Mouse (Mus musculus): ENCODE measurements around the gene Cfap97d1. TPM values are rescaled to one million over a fixed set of nuclear protein-coding genes. Genes with fewer than 3 reads are reported as not detected.

Gene Cfap97d1
- total RNA-seq, 2 experiments from 2014 or later = not detected

DNA sequence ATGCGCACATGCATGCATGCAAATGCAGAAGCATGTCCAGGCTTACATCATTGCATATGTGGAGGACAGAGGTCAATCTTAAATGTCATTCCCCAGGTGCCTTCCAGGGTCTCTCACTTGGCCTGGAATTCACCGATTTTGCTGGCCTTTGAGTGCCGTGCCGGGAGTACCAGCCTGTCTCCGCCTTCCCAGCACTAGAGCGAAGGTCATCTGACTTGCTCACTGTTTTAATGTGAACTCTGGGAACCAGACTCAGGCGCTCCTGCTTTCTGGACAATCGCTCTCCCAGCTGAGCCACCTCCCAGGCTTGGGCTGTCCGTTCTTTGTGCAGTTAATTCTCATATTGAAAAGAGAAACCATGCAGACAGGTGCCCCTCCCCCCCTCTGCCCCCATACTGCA is 22.2 kb downstream of the Cfap97d1 start:
- ATAC-seq (replicated peaks; ENCODE audit: low FRiP score, poor library complexity, severe bottlenecking) = no peak

DNA sequence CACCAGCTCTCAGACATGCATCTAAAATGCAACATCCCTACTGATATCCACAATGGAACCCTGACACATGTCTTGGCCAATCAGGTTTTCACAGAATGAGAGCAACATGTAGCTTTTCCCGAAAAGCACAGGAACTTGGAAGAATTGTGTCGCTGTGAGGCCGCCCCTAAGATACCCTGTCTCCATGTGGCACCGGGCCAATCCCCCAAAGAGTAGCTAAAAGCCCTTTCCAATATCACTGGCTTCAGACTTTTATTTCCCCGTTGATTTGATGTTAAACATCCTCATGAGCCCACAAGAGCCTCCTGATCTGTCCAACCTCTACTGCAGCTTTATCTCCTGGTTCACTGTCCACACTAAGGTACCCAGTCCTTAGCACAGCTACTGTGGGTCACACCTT is 22.6 kb downstream of the Cfap97d1 start:
- ATAC-seq (replicated peaks; ENCODE audit: low FRiP score, poor library complexity, severe bottlenecking) = no peak

DNA sequence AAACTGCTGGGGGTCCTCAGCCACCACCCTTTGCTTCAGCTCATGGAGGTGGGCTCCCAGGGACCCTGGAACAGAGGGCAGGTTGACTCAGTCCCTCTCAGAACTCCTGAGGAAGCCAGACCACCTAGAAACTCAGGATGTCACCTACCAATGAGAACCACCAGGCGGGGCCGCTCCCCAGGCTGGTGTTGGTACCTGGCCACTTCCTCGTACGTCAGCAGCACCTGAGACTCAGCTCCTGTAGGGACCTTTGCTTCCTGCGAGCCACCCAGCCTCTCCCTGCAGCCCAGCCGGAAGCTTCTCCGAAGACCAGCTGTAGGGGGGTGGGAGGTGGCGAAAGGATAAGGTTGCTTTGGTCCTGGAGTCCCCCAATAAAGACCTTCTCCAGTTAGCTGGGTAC is 24.3 kb downstream of the Cfap97d1 start:
- ATAC-seq (replicated peaks; ENCODE audit: low FRiP score, poor library complexity, severe bottlenecking) = no peak

DNA sequence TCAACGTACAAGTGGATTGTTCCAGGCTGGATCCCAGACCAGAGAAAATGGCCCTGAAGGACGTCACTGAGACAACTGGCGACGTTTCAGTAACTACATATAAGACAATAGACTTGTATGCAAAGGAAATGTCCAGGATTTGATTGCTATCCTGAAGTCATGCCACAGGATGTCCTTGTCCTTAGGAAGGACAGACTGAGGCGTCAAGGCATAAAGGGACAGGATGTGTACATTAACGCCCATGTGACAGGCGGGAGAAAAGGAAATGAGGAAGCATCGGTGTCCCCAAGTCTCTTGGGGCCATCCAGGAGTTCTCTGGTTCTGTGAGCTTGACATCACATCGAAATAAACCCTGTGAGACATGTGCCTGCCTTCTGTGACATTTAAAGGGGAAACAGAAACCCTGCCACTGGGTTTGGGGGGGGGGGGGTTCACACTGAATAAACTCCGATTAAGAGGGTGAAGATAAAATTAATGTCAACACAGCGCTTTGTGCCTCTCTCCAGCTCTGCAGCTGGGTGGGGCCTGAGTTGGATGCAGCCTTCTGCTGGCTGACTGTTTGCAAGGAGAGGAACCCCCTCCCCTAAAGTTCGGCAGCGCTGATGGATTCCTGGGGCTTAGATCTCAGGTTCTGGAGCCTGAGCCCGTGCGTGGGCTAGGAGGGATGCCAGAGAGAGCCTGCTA is 25.0 kb downstream of the Cfap97d1 start:
- ATAC-seq (replicated peaks; ENCODE audit: low FRiP score, poor library complexity, severe bottlenecking) = no peak

DNA sequence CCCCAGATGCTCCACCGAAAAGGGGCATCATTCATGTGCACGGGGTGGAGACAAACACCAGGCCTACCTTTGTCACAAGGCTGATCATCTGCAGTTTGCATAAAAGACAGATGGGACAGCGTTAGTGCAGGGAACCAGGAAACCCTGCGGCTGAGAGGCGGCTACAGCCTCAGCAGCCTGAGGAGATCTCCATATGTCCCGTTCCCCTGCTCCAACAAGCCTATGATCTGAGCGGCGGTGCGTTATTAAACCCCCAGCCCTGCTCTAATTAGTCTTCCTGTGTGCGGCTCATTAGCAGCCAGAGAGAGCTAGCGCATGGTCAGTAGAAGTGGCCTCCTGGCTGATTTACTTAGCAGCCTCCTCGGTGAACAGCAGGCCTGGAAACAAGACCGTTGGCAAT is 26.1 kb downstream of the Cfap97d1 start:
- ATAC-seq (replicated peaks; ENCODE audit: low FRiP score, poor library complexity, severe bottlenecking) = no peak

DNA sequence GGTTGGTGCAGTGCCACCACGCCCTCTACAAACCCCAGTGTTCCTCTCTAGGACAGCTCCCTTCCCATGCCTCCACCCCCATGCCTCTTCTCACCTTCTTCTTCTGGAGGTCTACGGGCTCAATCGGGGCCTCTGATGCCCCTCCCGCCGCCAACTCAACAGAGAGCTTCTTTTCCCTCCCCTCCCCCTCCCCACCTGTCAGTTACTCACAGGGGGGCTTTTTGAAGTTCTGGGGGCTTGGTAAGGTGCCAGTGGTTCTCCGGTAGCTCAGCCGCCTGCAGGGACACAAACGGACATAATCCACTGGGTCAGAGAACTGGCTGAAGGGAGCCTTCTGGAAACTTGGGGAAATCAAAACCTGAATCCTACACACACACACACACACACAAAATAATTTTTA is 27.4 kb downstream of the Cfap97d1 start:
- ATAC-seq (replicated peaks; ENCODE audit: low FRiP score, poor library complexity, severe bottlenecking) = no peak

DNA sequence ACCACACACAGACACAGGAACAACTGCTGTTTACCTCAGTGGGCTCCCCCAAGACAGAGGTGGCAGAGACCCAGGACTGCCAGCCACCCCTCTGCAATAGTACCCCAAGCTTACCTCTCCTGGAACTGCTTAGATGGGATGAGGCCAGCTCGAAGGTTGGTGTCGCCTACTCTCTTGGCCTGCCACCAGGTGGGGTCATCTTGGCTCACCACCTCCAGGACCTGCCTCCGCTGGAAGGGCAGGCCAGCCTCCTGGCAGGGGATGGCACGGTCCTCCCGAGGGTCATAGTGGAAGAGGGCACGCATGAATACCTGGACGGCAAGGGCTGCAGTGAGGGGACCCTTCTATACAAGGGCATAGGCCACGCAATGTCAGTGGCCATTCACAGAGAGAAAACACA is 29.1 kb downstream of the Cfap97d1 start:
- no peak for ATAC-seq (replicated peaks; ENCODE audit: low FRiP score, poor library complexity, severe bottlenecking)

DNA sequence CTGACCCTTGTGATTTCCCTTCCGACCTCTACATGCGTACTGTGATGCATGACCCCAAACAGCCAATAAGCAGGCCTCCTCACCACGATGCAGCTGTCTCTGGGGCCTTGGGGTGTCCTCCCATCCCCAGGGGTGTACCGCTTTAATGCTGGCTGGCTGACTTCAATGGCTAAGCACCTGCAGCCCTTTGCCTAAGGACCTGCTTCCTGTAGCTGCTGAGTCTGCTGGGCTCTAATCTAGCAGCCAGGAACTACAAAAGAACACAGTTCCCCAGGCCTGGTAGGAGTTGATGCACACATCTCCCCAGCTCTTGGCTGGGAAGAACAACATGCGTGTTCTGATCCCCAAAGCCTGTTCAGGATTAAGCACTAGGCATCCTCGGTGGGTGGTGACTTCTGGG is 31.4 kb downstream of the Cfap97d1 start:
- ATAC-seq (replicated peaks; ENCODE audit: low FRiP score, poor library complexity, severe bottlenecking) = no peak

DNA sequence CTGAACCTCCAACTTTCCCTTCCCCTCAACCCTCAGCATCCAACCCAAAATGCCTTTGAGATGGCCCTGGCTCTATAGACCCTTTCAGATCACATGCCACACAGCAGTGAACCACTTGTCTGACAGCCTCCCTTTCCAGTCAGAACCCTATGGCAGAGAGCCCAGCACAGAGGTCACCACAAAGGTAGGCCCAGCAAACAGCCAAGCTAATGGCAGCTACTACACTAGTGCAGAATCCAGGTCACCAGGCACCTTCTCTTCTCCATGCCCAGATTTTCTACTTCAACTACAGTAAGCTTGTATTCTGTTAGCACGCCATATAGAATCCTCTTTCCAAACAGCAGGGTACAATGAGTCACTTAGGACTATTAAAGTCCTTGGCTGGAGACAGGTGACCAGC is 32.1 kb downstream of the Cfap97d1 start:
- ATAC-seq (replicated peaks; ENCODE audit: low FRiP score, poor library complexity, severe bottlenecking) = no peak

DNA sequence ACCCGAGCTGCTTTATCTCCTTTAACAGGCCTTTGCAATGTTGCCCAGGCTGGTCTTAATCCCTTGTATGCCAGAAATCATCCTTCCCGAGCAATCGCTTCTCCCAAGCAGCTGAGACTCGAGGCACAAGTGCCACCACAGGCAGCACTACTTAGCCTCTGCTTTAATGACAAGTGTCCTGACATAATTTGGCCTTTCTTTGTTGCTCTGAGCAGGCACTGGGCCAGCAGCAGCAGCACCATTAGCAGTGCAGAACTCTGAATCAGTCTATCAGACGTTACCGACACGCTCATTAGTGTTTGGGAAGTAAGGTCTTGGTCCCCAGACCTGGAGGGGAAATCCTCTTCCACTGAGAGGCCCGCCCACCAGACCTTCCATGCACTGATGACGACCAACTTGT is 35.7 kb downstream of the Cfap97d1 start:
- no peak for ATAC-seq (replicated peaks; ENCODE audit: low FRiP score, poor library complexity, severe bottlenecking)

DNA sequence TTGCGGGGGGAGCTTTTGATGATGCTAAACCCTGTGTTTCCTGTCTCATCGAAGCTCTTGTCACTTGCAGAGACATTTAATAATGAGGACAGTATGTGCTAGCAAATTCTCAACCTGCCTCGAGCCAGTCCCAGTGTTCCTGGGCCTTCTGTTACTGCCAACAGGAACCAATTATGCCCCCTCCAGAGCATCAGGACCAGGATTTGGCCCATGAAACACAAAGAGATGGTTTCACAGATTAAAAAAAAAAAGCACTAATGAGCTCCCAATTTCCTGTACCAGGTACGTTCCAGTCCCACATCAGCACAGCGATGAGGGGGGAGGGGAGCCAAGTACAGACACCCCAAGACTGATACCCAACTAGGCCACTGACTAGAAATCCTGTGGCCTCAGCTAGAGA is 37.1 kb downstream of the Cfap97d1 start:
- no peak for ATAC-seq (replicated peaks; ENCODE audit: low FRiP score, poor library complexity, severe bottlenecking)

DNA sequence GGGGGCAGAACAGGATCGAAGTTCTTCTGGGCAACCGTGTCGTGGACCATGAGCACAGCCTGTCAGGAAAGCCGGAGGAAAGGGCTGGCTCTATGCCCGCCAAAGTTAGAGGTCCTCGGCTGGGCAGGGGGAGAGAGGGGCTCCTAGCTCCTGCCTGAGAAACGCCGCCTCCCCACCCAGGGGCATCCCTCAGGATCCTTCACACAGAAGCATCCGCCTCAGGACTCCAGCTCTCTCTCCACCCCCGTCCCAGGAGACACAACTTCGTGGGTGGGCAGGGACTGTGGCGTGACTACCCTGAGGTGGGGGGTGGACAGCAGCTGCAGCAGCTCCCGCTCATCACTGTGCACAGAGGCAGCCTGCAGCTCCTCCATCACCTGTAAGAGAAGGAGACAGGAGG is 39.3 kb downstream of the Cfap97d1 start:
- ATAC-seq (replicated peaks; ENCODE audit: low FRiP score, poor library complexity, severe bottlenecking) = no peak

DNA sequence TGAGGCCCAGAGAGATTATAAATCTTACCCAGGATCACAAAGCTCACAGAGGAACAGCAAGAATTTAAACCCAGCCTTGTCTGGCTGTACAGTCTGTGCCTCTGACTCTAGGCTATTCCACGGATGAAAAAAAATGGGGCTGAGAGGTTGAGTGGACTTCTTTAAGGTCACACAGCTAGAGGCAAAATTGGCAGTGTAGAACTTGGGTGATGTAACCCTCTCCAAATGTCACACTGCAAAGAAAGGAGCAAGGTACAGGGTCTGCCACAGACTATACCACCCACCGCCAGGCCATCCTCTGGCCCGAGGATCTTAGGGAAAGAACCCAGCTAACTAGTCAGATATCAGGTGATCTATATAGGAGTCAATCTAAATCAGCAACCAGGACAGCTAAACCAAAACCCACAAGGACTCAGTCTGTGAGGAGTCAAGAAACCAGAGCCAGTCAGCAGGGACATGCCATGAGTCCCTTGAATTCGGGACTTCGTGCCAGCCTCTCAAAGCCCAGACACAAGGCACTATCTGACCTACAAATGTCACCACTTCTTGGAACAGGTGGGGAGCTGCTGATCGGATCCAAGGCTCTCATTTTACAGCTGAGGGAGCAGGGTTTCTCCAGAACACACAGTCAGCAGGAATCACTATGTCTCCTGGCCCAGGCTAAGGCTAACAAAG is 40.1 kb downstream of the Cfap97d1 start:
- no peak for ATAC-seq (replicated peaks; ENCODE audit: low FRiP score, poor library complexity, severe bottlenecking)

DNA sequence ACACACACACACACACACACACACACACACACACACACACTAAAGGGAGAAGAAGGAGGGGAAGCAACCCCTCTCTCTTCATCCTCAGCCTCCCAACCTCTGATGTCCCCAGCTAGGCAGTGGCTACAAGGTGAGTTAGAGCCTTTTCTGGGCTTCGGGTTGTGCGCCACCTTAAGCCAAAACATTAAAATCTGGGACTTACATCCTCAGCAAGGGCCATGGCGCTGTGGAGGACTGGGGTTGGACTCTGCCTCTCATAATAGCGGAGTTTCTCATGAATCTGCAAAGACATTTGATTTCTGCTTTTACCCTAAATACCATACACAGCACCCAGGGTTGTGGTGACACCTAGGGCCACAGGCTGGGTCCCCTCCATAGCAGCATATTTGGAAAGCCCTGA is 40.8 kb downstream of the Cfap97d1 start:
- no peak for ATAC-seq (replicated peaks; ENCODE audit: low FRiP score, poor library complexity, severe bottlenecking)

DNA sequence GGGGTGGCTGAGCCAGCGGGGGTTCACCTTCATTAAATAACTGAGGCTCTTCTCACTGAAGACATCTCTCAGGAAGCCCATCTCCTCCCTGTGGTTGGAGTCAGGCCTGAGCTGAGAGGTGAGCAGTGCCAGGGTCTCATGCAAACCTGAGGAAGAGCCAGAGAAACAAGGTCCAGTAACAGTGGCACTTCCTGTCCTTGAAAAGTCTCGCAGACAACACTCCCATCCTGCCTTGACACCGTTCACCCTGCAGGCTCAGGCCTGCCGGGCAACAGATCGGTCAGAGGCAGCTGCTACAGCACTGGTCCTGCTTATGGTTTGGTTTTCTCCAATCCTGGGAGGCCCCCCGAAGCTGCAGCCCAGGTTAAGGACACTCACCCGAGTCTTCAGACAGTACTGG is 41.3 kb downstream of the Cfap97d1 start:
- no peak for ATAC-seq (replicated peaks; ENCODE audit: low FRiP score, poor library complexity, severe bottlenecking)

DNA sequence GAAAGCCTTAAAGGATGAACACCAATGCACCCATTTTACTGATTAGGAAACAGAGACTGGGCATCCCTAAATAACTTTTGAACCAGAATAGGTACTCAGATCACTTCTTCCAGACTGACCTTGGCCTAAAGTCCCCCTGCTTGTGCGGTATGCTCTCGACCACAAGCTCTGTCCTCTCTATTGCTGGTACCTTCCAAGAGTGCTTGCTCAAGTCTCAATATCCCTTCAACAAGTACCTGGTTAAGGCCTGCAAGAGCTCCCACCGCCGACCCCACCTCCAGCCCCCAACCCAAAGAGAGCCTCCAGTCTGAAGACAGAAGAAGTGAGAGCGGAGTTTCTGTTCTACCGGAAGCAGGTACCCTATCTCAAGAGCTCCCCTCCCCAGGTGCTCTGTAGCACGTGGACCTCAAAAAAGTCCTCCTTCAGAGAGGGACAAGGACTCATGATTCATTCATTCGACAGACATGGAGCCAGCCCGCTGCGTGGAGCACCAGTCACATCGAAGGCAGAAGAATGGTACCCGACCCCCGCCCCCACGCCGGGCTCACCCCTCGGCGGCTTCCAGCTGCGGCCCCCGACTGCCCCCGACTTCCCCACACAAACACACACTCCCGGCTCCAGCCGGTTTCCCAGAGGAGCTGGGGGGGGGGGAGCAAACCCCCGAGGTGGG is 42.0 kb downstream of the Cfap97d1 start:
- ATAC-seq (replicated peaks; ENCODE audit: low FRiP score, poor library complexity, severe bottlenecking) = no peak

DNA sequence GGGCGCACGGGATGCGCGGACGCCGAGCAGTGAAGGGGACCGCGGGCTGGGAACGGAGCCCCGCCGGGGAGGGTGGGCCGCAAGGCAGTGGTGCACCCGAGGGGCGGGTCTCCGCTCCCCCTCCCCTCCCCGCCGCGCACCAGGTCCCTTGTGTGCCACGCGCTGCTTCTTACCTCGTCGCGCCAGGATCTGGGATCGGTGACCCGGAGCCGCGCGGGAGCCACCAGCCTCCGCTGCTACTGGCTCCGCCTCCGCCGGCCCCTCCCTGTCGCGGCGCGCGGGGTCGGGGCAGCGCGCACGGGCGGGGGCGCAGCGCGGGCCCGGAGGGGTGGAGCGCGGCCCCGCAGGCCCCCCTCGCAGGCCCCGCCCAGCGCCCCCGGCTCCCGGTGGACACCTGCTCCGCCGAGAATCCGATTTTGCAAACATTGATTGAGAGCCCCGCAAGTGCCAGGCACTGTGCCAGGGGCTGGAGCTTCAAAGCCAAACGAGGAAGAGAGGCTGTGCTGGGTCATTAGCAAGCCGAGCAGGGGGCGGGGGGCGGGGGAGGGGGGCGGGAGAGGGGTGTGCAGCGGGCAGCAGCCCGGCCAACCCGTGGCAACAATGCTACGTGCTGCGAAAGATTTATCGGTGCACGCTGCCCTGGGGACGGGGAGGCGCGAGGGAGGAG is 42.7 kb downstream of the Cfap97d1 start:
- no peak for ATAC-seq (replicated peaks; ENCODE audit: low FRiP score, poor library complexity, severe bottlenecking)

DNA sequence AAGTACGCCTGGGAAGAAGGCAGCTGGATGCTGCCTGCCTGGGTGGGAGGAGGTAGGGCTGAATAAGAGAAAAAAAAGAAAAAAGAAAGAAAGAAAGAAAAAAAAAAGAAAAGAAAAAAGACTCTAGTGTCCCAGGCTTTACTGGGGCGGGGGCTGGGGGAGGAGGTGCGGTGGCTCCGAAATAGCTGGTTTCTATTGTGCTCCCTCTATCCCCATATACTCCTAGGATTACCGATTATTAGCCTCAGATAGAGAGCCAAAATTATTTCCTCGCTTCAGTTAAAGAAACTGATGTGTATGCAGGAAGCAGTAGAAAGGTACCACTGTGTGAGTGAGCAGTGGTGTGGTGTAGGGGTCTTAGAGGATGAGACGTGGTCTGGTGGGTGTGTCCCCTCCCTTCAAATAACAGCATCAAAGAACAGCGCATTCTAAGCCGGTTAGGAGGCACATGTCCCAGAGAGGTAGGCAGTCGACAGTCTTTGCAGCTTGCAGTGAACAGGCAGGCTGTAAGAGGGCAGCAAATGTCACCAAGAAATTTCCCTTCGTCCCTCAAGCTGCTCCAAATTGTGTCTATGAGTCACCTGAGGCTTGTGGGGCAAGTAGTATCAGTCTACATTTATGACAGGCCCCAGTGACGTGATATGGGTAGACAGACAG is 43.4 kb downstream of the Cfap97d1 start:
- ATAC-seq (replicated peaks; ENCODE audit: low FRiP score, poor library complexity, severe bottlenecking) = no peak

DNA sequence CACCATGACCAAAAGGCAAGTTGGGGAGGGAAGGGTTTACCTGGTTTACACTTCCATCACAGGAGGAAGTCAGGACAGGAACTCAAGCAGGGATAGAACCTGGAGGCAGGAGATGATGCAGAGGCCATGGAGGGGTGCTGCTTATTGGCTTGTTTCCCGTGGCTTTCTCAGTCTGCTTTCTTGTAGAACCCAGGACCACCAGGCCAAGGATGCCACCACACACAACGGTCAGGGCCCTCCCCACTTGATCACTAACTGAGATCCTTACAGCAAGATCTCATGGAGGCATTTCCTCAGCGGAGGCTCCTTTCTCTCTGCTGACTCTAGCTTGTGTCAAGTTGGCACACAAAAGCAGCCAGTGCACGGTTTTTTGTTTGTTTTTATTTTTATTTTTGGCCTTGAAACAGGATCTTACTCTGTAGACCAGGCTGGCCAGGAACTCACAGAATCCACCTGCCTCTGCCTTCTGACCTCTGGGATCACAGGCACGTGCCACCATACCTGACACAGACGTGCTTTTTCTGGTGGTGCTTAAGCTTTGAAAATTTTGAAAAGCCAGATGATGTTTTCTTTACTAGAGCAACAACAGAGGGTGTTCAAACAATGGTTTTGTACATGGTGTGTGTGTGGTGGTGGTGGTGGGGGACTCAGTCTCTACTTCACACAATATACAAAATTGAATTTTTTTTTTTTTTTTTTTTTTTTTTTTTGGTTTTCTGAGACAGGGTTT is 44.2 kb downstream of the Cfap97d1 start, which contains the start of gene Mpp3:
Mpp3 (minus strand) TSS at position 375 of the 730 bp plus-strand sequence.
- ATAC-seq (replicated peaks; ENCODE audit: low FRiP score, poor library complexity, severe bottlenecking) = no peak

DNA sequence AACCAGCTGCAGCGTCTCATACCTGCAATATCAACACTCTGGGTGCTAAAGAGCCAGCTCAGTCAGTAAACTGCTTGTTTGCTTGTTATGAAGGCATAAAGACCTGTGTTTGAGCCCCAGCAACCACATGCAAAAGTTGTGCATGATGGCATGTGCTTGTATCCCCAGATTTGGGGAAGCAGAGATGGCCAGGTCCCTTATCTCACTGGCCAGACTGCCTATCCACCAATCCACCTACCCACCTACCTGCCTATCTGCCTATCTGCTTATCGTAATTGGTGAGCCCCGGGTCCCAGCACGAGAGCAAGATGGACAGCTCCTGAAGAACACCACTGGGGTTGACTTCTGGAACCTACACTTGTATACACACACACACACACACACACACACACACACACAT is 45.2 kb downstream of the Cfap97d1 start:
- ATAC-seq (replicated peaks; ENCODE audit: low FRiP score, poor library complexity, severe bottlenecking) = no peak

Data from erythroblast, adult 5-6 weeks (primary cell).